Comparison of ENCODE assay signal across 19 mouse cellular contexts in the genomic region with DNA sequence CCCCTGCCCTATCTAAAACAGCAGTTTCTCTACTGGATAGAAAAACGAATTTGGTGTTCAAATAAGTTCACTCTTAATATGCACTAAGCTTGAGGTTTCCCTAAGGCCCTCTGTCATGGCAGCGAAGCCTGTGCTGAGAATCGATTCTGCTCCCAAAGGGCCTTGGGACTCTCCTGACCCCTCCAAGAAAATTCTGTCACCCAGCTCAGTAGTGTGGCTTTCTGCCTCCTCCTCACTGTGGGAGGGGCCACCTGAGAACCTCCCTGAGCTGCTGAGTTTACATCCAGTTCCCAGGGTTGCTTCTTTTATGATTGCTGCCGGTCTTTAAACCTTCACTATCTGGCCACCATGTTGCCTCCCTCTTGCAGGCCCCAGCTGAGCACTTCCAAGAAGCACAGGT.
DNase-seq lines count a peak whose midpoint lies in the region; ATAC-seq and TF ChIP-seq lines count a peak whose summit lies in the region.
"Had no signal": no experiment of that assay in that cellular context is flagged by ENCODE, and none has a peak within 500 bp of the region (broad histone marks: within the 10 kb centered on the region; RNA-seq: fewer than 3 reads in every experiment).

No protein-coding gene starts in this region.

- H3K27ac ChIP-seq in forebrain, embryonic 12.5 days, result peak overlapping the region; percentile 56; the same call in 1 of the 2 replicates
- H3K27ac ChIP-seq in forebrain, embryonic 10.5 days, result no peak overlapping the region
- peak overlapping the region; percentile 68 for H3K27ac ChIP-seq in midbrain, embryonic 13.5 days
- no peak overlapping the region; the same call in 1 of the 2 replicates for H3K27ac ChIP-seq in midbrain, embryonic 10.5 days (replicated peaks)
- H3K27ac ChIP-seq in hindbrain, embryonic 16.5 days (ENCODE audit: low read depth, low read length), result peak overlapping the region; percentile 42
- no peak overlapping the region for H3K27ac ChIP-seq in left cerebral cortex, adult 2 months
- H3K27ac ChIP-seq: heart, adult 2 months; heart, embryonic 15.5 days had no signal

- H3K9ac ChIP-seq in forebrain, embryonic 12.5 days, result no peak overlapping the region
- no peak overlapping the region for H3K9ac ChIP-seq in midbrain, embryonic 13.5 days (replicated peaks)
- no peak overlapping the region for H3K9ac ChIP-seq in hindbrain, embryonic 16.5 days (ENCODE audit: low read depth, low read length)
- H3K9ac ChIP-seq: heart, embryonic 15.5 days had no signal

- 86% methylated on average over 4 of the region's 4 CpGs for WGBS in forebrain, embryonic 12.5 days
- WGBS in forebrain, embryonic 10.5 days, result 88% methylated on average over 4 of the region's 4 CpGs
- WGBS in midbrain, embryonic 13.5 days, result 82% methylated on average over 4 of the region's 4 CpGs
- WGBS in midbrain, embryonic 10.5 days, result 89% methylated on average over 4 of the region's 4 CpGs
- WGBS in hindbrain, embryonic 16.5 days, result 62% methylated on average over 4 of the region's 4 CpGs

- no peaks in the 10 kb centered on the region for H3K27me3 ChIP-seq in forebrain, embryonic 12.5 days
- H3K27me3 ChIP-seq in forebrain, embryonic 10.5 days (ENCODE audit: poor library complexity, severe bottlenecking), result no peaks in the 10 kb centered on the region
- no peaks in the 10 kb centered on the region for H3K27me3 ChIP-seq in midbrain, embryonic 13.5 days
- no peaks in the 10 kb centered on the region; the same call in 1 of the 2 replicates for H3K27me3 ChIP-seq in midbrain, embryonic 10.5 days (ENCODE audit: low read depth, poor library complexity, severe bottlenecking)
- no peaks in the 10 kb centered on the region for H3K27me3 ChIP-seq in hindbrain, embryonic 16.5 days (replicated peaks; ENCODE audit: control insufficient read depth, insufficient read depth, low read length)
- H3K27me3 ChIP-seq: heart, embryonic 15.5 days; Patski had no signal

- H3K4me3 ChIP-seq in forebrain, embryonic 12.5 days (replicated peaks), result no peak overlapping the region
- H3K4me3 ChIP-seq in forebrain, embryonic 10.5 days, result no peak overlapping the region
- H3K4me3 ChIP-seq in midbrain, embryonic 13.5 days (replicated peaks), result no peak overlapping the region
- H3K4me3 ChIP-seq in midbrain, embryonic 10.5 days, result no peak overlapping the region
- no peak overlapping the region for H3K4me3 ChIP-seq in hindbrain, embryonic 16.5 days (ENCODE audit: low read length)
- no peak overlapping the region for H3K4me3 ChIP-seq in left cerebral cortex, adult 2 months
- H3K4me3 ChIP-seq: heart, adult 2 months; heart, embryonic 15.5 days had no signal

- intact Hi-C loops in left cerebral cortex, adult 2 months (cut with DNase I), result no loop called here

- 0 out of 2 replicates have a peak, but pooled peaks have one; percentile 33 for ATAC-seq in forebrain, embryonic 12.5 days (ENCODE audit: low FRiP score)
- peak; percentile 18; the same call in 1 of the 2 replicates for ATAC-seq in midbrain, embryonic 13.5 days
- 0 out of 2 replicates have a peak, but pooled peaks have one; percentile 35 for ATAC-seq in hindbrain, embryonic 16.5 days
- ATAC-seq: intestine, postnatal 0 days; Patski had no signal

- H3K36me3 ChIP-seq in forebrain, embryonic 12.5 days (replicated peaks), result no peaks in the 10 kb centered on the region
- 0 out of 2 replicates have a peak, but pooled peaks cover 10% of the 10 kb centered on the region for H3K36me3 ChIP-seq in forebrain, embryonic 10.5 days (replicated peaks)
- H3K36me3 ChIP-seq in midbrain, embryonic 13.5 days, result no peaks in the 10 kb centered on the region
- H3K36me3 ChIP-seq in midbrain, embryonic 10.5 days, result no peaks in the 10 kb centered on the region
- peaks cover 4% of the 10 kb centered on the region; the same call in 1 of the 2 replicates for H3K36me3 ChIP-seq in hindbrain, embryonic 16.5 days (ENCODE audit: control insufficient read depth, insufficient read depth, low read length)

- no peaks in the 10 kb centered on the region for H3K9me3 ChIP-seq in forebrain, embryonic 12.5 days
- no peaks in the 10 kb centered on the region for H3K9me3 ChIP-seq in forebrain, embryonic 10.5 days
- no peaks in the 10 kb centered on the region for H3K9me3 ChIP-seq in midbrain, embryonic 13.5 days
- H3K9me3 ChIP-seq in midbrain, embryonic 10.5 days (replicated peaks), result no peaks in the 10 kb centered on the region
- H3K9me3 ChIP-seq in hindbrain, embryonic 16.5 days (ENCODE audit: control insufficient read depth, low read length), result no peaks in the 10 kb centered on the region
- H3K9me3 ChIP-seq: heart, embryonic 15.5 days had no signal

- H3K4me2 ChIP-seq in forebrain, embryonic 12.5 days, result no peak overlapping the region
- H3K4me2 ChIP-seq in midbrain, embryonic 13.5 days (replicated peaks), result no peak overlapping the region
- no peak overlapping the region for H3K4me2 ChIP-seq in hindbrain, embryonic 16.5 days (ENCODE audit: low read length)
- H3K4me2 ChIP-seq: heart, embryonic 15.5 days; liver, embryonic 11.5 days had no signal

- DNase-seq in forebrain, embryonic 10.5 days (ENCODE audit: extremely low spot score, low spot score), result no peak
- no peak for DNase-seq in midbrain, embryonic 10.5 days (ENCODE audit: low spot score)
- no peak for DNase-seq in kidney, adult 11 months
- DNase-seq in left cerebral cortex, adult 2 months (ENCODE audit: extremely low spot score in 1 of 2, low spot score in 2 of 2), result no peak
- no peak for DNase-seq in urinary bladder, postnatal 14 days (ENCODE audit: low spot score)
- DNase-seq: adrenal gland, adult 8-10 months; gastrocnemius, postnatal 14 days; heart, adult 2 months; kidney, postnatal 10 days; lung, adult 18-20 months; lung, postnatal 14 days; thymus, adult 2 months had no signal

- H3K4me1 ChIP-seq in forebrain, embryonic 12.5 days, result peaks cover 5% of the 10 kb centered on the region
- H3K4me1 ChIP-seq in forebrain, embryonic 10.5 days, result peaks cover 4% of the 10 kb centered on the region; the same call in 1 of the 2 replicates
- H3K4me1 ChIP-seq in midbrain, embryonic 13.5 days (replicated peaks), result peaks cover 14% of the 10 kb centered on the region
- H3K4me1 ChIP-seq in midbrain, embryonic 10.5 days, result peaks cover 11% of the 10 kb centered on the region; the same call in 1 of the 2 replicates
- H3K4me1 ChIP-seq in hindbrain, embryonic 16.5 days (ENCODE audit: control insufficient read depth, insufficient read depth, low read depth, low read length), result peaks cover 10% of the 10 kb centered on the region
- H3K4me1 ChIP-seq: heart, embryonic 15.5 days had no signal

- no peak for TF ChIP-seq CTCF in left cerebral cortex, adult 2 months (IDR thresholded peaks at IDR 0.05)

Comparison
In these comparisons a context has a peak if more than half of its experiments do, and no peak if none do; other contexts are left out.
1. H3K27ac ChIP-seq: peak in forebrain, embryonic 12.5 days (single experiment), midbrain, embryonic 13.5 days (single experiment) and hindbrain, embryonic 16.5 days (single experiment); none in forebrain, embryonic 10.5 days (single experiment), midbrain, embryonic 10.5 days (single experiment) and left cerebral cortex, adult 2 months (single experiment).
2. Peak in every context shown above with its lines, with median percentiles within 50 percentile points of each other: ATAC-seq.